ENCODE assay signal across 8 mouse cellular contexts in the genomic region with DNA sequence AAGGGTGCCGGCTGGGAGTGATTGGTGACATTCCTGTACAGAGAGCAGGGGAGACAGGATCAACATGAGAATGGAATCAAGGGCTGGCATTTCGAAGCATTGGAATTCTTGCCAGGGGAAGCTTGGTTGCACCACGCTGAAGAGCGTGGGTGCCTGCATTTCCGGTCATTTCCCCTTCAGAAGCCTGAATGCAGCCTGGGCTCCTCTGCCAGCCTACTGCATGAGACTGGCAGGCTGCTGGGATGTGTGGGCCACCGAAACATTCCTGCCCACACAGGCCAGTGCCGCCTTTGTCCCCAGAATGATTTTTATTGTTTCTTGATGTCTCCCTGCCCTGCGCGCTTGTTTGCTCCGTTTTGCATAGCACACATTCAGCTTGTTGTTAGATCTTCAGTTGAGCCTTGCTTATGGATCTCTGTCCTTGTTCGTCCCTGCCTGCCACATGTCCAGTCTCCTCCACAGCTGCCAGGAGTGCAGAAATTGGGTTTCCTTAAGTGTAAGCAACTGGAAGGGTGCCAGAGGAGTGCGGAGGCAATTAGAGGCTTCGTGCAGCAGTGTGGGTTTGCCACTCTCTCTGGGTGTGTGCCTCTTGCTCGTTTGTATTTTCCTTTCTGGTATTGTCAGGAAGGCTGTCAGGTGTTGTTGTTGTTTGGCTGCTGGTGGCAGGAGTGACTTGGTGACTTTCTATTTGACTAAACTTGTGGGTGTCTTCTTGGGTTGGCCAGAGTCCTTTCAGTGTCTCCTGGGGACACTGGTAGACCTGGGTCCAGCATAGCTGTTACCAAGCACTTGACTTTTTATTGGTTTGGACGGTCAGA.
DNase-seq lines count a peak whose midpoint lies in the region; ATAC-seq and TF ChIP-seq lines count a peak whose summit lies in the region.

No protein-coding gene starts in this region.

- peak overlapping the region; percentile 60 for H3K4me3 ChIP-seq in gastrocnemius, adult 2 months
- H3K4me3 ChIP-seq in heart, postnatal 0 days (ENCODE audit: low read depth, low read length) = no peak overlapping the region
- no peak overlapping the region for H3K4me3 ChIP-seq in limb, embryonic 13.5 days

- intact Hi-C loops in gastrocnemius, adult 2 months (cut with DNase I) = no loop called here
- intact Hi-C loops in gastrocnemius, postnatal 14 days (cut with DNase I; ENCODE audit: low total_unique reads) = no loop called here

- ATAC-seq in heart, postnatal 0 days (ENCODE audit: insufficient read depth, low read depth) = no peak
- no peak for ATAC-seq in limb, embryonic 13.5 days (ENCODE audit: low FRiP score, low read depth)

- no peaks in the 10 kb centered on the region for H3K9me3 ChIP-seq in heart, postnatal 0 days (replicated peaks; ENCODE audit: control insufficient read depth, low read length)
- H3K9me3 ChIP-seq in limb, embryonic 13.5 days = no peaks in the 10 kb centered on the region

- H3K4me1 ChIP-seq in heart, postnatal 0 days (ENCODE audit: control insufficient read depth, insufficient read depth) = peaks cover 11% of the 10 kb centered on the region; the same call in 1 of the 2 replicates
- H3K4me1 ChIP-seq in limb, embryonic 13.5 days = peaks cover 20% of the 10 kb centered on the region

- no peaks in the 10 kb centered on the region for H3K27me3 ChIP-seq in heart, postnatal 0 days (ENCODE audit: control insufficient read depth, insufficient read depth, low read length)
- no peaks in the 10 kb centered on the region for H3K27me3 ChIP-seq in limb, embryonic 13.5 days

- TF ChIP-seq EP300 in heart, postnatal 0 days (IDR thresholded peaks at IDR 0.05; ENCODE audit: low read depth) = no peak

- no peaks in the 10 kb centered on the region for H3K36me3 ChIP-seq in heart, postnatal 0 days (replicated peaks; ENCODE audit: control insufficient read depth, insufficient read depth, low read length)
- no peaks in the 10 kb centered on the region for H3K36me3 ChIP-seq in limb, embryonic 13.5 days

- 48% methylated on average over 15 of the region's 15 CpGs for WGBS in heart, postnatal 0 days
- 54% methylated on average over 15 of the region's 15 CpGs for WGBS in limb, embryonic 13.5 days

- DNase-seq in gastrocnemius, adult 2 months = peak; percentile 62
- no peak for DNase-seq in gastrocnemius, postnatal 14 days
- DNase-seq in retina, postnatal 1 day = peak; percentile 76
- no peak for DNase-seq in retina, embryonic 14.5 days (ENCODE audit: low spot score)
- DNase-seq in heart, postnatal 0 days (ENCODE audit: low spot score) = no peak
- DNase-seq in urinary bladder, postnatal 14 days (ENCODE audit: low spot score) = no peak
- DNase-seq in spleen, postnatal 4 days (ENCODE audit: low spot score in 2 of 2) = no peak

- no peak overlapping the region for H3K9ac ChIP-seq in heart, postnatal 0 days (replicated peaks; ENCODE audit: low read depth, low read length)
- H3K9ac ChIP-seq in limb, embryonic 13.5 days = no peak overlapping the region

- H3K27ac ChIP-seq in gastrocnemius, adult 2 months = peak overlapping the region; percentile 76
- no peak overlapping the region for H3K27ac ChIP-seq in heart, postnatal 0 days (ENCODE audit: low read depth)
- peak overlapping the region; percentile 23 for H3K27ac ChIP-seq in limb, embryonic 13.5 days

- H3K4me2 ChIP-seq in heart, postnatal 0 days (ENCODE audit: low read depth, low read length) = peak overlapping the region; percentile 29
- H3K4me2 ChIP-seq in limb, embryonic 13.5 days (replicated peaks) = 0 out of 2 replicates have a peak overlapping the region, but pooled peaks have one; percentile 3

- TF ChIP-seq CTCF in gastrocnemius, adult 2 months (IDR thresholded peaks at IDR 0.05) = no peak
- TF ChIP-seq CTCF in heart, postnatal 0 days (IDR thresholded peaks at IDR 0.05; ENCODE audit: low read depth) = no peak

Comparison
In these comparisons a context has a peak if more than half of its experiments do, and no peak if none do; other contexts are left out.
1. DNase-seq: peak in gastrocnemius, adult 2 months (single experiment) and retina, postnatal 1 day (single experiment); none in gastrocnemius, postnatal 14 days (single experiment), retina, embryonic 14.5 days (single experiment), heart, postnatal 0 days (single experiment), urinary bladder, postnatal 14 days (single experiment) and spleen, postnatal 4 days (0 of 2).